Mouse (Mus musculus) kidney, postnatal 4 days (tissue): ENCODE data around the gene Fam135a.
A peak's percentile ranks its signal among the peaks of the same experiment; 100 is the strongest.

Experiments
- DNase-seq, 2 experiments: peaks; one replicate each; pipeline ENCODE4 v3.0.0; 2021; ENCODE audit warnings: mixed read lengths in 2 of 2

The Fam135a gene

GRCm38 (mm10) chr1:24099926-24100869 lies at the start of gene Fam135a:
TSS of gene Fam135a (minus strand) at chr1:24100341.
- peak; percentile 98 to 99 for DNase-seq

GRCm38 (mm10) chr1:24143504-24143903 lies 43.4 kb upstream of the Fam135a start:
- no peak for DNase-seq

- DNase-seq: no peak
Observed at GRCm38 (mm10) chr1:24140555-24140954, 40.4 kb upstream of the Fam135a start.

- peak; percentile 63 to 70 for DNase-seq
Observed at GRCm38 (mm10) chr1:24137133-24137532, 37.0 kb upstream of the Fam135a start.

DNA sequence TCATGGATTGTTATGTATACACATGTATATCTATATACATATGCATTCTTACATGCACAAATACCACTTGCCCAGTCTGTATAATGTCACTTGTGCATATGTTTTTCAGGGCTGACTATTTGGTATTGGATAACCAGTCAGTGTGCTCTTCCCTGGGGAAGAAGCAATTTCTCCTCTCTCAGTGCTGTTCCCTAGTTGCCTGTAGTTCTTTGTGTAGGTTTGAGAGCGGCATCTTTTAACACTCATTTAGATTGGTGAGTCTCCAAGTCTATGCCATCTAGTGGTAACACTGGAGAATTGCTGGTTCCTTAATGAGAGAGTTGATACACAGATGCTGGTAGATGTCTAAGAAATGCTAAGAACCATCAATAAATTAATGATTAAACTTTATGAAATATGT lies 34.7 kb upstream of the Fam135a start:
- DNase-seq: no peak

- DNase-seq: no peak
Observed at GRCm38 (mm10) chr1:24133853-24134252, 33.7 kb upstream of the Fam135a start.

DNA sequence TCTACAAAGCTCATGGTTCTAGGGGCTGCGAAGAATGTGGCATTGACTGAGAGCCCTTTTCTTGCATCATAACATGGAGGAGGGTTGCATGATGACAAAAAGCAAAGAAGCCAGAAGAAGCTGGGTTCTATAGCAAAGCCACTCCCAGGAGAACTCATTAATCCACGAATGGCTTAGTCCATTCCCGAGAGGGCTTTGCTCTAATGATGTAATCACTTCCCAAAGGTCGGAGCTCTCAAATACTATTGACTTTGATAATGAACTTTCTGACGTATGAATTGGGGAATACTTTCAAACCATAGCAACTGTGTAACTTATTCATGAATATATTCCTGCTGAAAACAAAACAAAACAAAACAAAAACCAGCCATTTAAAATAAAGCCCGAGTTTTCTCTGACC lies 27.7 kb upstream of the Fam135a start:
- DNase-seq: no peak

GRCm38 (mm10) chr1:24124610-24125009 lies 24.5 kb upstream of the Fam135a start:
- no peak for DNase-seq

- no peak for DNase-seq
Observed at GRCm38 (mm10) chr1:24122582-24122981, 22.4 kb upstream of the Fam135a start.

- DNase-seq: peak in 1 of 2 experiments; percentile 18
Observed at GRCm38 (mm10) chr1:24107971-24108773, 8.0 kb upstream of the Fam135a start.

- peak; percentile 12 to 32 for DNase-seq
Observed at GRCm38 (mm10) chr1:24107378-24107777, 7.2 kb upstream of the Fam135a start.

- no peak for DNase-seq
Observed at GRCm38 (mm10) chr1:24102579-24103149, 2.5 kb upstream of the Fam135a start.

- DNase-seq: peak in 1 of 2 experiments; percentile 2
Observed at GRCm38 (mm10) chr1:24100870-24101358, 773 bp upstream of the Fam135a start.

- no peak for DNase-seq
Observed at GRCm38 (mm10) chr1:24099541-24099925, 608 bp downstream of the Fam135a start.

DNA sequence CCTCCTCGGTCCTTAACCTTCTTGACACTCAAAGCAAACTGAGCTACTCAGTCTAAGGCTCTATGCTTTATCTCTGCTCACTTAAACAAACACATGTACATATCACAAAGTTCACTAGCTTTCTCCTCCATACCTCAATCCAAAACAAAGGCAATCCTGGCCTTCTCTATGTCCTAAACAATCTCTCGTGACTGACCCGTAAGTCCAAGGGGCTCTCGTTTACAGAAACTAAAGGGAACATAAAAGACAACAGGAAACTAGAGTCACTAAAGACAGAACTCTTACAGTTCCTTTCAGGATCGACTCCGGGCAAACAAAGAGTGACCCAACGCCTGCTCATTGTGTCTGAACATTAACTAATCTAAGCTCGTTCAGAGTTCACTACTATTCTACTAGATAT lies 2.6 kb downstream of the Fam135a start:
- DNase-seq: no peak

DNA sequence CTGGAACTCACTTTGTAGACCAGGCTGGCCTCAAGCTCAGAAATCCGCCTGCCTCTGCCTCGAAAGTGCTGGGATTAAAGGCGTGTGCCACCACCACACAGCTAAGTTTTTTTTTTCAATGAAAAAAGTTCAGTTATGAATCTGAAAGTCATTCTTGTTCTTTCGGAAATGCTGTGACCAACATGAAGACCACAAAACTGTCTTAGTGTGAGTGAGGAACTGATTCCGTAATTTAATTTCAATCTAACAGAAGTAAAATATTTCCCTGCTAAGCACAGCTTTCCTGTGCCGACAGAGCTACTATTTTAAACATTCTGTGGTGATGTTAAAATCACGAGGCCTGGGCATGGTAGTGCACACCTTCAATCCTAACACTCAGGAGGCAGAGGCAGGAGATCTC lies 7.7 kb downstream of the Fam135a start:
- no peak for DNase-seq

DNA sequence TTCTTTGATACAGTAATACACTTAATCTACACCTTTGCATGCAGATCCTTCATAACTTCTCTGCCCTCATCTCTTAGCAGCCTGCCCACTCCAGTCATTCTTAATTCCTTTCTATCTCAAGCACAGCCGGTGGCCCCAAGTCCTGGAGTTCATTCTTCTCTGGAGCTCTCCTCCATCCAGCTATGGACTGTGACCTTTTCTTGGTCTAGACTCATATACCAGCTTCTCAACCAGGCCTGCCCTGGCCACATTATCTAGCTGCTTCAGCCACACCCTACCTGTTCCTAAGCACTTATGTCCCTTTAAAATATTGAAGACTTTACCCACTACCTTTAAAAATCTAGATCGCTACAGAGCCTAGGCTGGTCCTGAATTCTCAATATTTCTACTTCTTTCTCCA lies 9.5 kb downstream of the Fam135a start:
- DNase-seq: no peak

- no peak for DNase-seq
Observed at GRCm38 (mm10) chr1:24090094-24090493, 10.0 kb downstream of the Fam135a start.

DNA sequence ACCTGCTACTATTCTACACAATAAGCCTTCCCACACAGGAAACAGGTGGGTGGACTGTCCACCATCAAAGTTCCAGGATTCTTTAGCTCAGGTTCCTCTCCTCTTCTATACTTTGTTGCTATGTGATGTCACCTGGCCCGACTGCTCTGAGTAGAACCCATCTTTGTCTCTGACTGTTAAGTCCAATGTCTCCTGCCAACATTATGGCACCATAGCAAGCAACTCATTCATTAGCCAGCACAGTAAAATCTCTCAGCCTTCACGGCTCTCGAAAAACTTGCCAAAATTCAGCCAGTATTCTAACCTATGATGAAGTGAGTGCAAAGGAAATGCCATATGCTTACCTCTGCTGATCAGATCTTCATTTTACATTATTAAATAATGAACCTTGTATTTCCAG lies 14.0 kb downstream of the Fam135a start:
- no peak for DNase-seq

GRCm38 (mm10) chr1:24074396-24074795 lies 25.7 kb downstream of the Fam135a start:
- no peak for DNase-seq

DNA sequence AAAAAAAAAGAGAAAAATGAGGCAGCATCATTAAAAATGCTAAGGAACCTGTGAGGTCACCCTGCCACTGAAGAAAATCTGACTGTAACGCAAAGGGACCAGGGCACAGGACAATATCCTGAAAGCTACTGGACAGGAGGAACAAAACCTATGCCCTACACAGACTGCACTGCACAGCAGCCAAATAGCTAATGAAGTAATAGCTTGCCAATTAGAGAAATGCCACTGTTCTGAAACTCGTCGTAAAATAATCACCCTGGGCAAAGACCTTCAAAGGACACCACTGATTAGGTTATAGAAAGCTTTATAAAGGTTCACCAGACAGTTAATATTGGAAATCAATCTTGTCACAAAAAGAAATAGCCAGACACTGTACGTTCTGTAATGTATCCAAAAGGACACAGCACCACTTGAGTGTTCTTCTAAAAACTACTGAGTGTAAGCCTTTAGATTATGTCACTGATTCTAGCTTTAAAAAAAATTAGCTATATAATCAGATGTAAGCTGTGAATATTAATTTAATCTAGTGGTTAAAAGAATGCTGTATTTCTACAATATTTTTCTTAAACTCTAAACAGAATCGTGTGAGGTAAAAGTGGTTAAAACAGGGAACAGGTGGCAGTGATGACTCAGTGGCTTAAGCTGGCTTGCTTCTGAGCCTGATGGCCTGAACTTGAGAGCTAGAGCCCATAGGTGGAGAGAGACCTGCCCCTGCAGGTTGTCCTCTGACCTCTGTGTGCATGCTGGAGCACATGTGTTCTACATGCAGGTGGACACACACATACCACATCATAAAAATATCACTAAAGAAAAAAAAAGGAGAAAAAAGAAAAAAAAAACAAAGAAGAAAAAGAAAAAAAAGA lies 26.5 kb downstream of the Fam135a start:
- DNase-seq: no peak

GRCm38 (mm10) chr1:24068830-24069229 lies 31.3 kb downstream of the Fam135a start:
- no peak for DNase-seq
